In the genomic region with DNA sequence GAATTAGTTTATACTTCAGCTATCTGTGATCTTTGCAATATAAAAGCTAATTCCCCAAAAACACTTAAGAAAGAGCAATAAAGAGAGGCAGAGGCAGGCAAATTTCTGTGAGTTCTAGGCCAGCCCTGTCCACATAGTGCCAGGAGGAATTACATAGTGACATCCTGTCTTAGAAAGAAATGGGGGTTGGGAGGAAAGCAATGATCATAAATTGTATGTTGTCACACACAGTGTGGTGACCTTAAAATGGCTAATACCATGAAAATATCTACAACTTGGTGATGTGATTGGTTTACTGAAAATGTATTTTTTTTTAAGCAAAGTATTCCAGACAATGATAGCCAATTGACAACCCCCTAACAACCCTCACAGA, we compare ENCODE assay signal across 11 mouse cellular contexts. TPM values are rescaled to one million over a fixed set of nuclear protein-coding genes. Genes with fewer than 3 reads are reported as not detected.
DNase-seq lines count a peak whose midpoint lies in the region; ATAC-seq and TF ChIP-seq lines count a peak whose summit lies in the region.
"Had no signal": no experiment of that assay in that cellular context is flagged by ENCODE, and none has a peak within 500 bp of the region (broad histone marks: within the 10 kb centered on the region; RNA-seq: fewer than 3 reads in every experiment).

No protein-coding gene starts in this region.

- peak overlapping the region; percentile 81; the same call in 1 of the 2 replicates for H3K27ac ChIP-seq in hindbrain, embryonic 13.5 days
- H3K27ac ChIP-seq in hindbrain, postnatal 0 days: no peak overlapping the region
- H3K27ac ChIP-seq in embryonic facial prominence, embryonic 12.5 days: peak overlapping the region; percentile 92
- H3K27ac ChIP-seq in limb, embryonic 15.5 days: peak overlapping the region; percentile 93

- no peak overlapping the region for H3K9ac ChIP-seq in hindbrain, embryonic 13.5 days
- no peak overlapping the region for H3K9ac ChIP-seq in hindbrain, postnatal 0 days (replicated peaks; ENCODE audit: low read length)
- no peak overlapping the region for H3K9ac ChIP-seq in embryonic facial prominence, embryonic 12.5 days
- H3K9ac ChIP-seq in limb, embryonic 15.5 days: no peak overlapping the region

- DNase-seq in hindbrain, postnatal 0 days (ENCODE audit: low spot score): no peak
- DNase-seq in 416B (ENCODE audit: low read depth): peak; percentile 50
- no peak for DNase-seq in right cerebral cortex, postnatal 36 days (ENCODE audit: low spot score in 2 of 2)
- DNase-seq in layer of hippocampus, postnatal 10 days (ENCODE audit: low spot score in 2 of 2): no peak
- DNase-seq: right cerebral cortex, postnatal 14 days; thymus, postnatal 14 days had no signal

- no peak for TF ChIP-seq CTCF in hindbrain, postnatal 0 days (IDR thresholded peaks at IDR 0.05; ENCODE audit: low read depth)

- no peaks in the 10 kb centered on the region for H3K27me3 ChIP-seq in hindbrain, embryonic 13.5 days
- no peaks in the 10 kb centered on the region for H3K27me3 ChIP-seq in hindbrain, postnatal 0 days (ENCODE audit: insufficient read depth, low read length)
- no peaks in the 10 kb centered on the region for H3K27me3 ChIP-seq in embryonic facial prominence, embryonic 12.5 days
- no peaks in the 10 kb centered on the region for H3K27me3 ChIP-seq in limb, embryonic 15.5 days

- no peaks in the 10 kb centered on the region for H3K9me3 ChIP-seq in hindbrain, embryonic 13.5 days
- no peaks in the 10 kb centered on the region for H3K9me3 ChIP-seq in hindbrain, postnatal 0 days (ENCODE audit: low read length)
- no peaks in the 10 kb centered on the region for H3K9me3 ChIP-seq in embryonic facial prominence, embryonic 12.5 days
- no peaks in the 10 kb centered on the region for H3K9me3 ChIP-seq in limb, embryonic 15.5 days

- H3K36me3 ChIP-seq in hindbrain, embryonic 13.5 days: no peaks in the 10 kb centered on the region
- H3K36me3 ChIP-seq in hindbrain, postnatal 0 days (ENCODE audit: insufficient read depth, low read length): no peaks in the 10 kb centered on the region
- no peaks in the 10 kb centered on the region for H3K36me3 ChIP-seq in embryonic facial prominence, embryonic 12.5 days
- no peaks in the 10 kb centered on the region for H3K36me3 ChIP-seq in limb, embryonic 15.5 days

- no peak overlapping the region for H3K4me3 ChIP-seq in hindbrain, embryonic 13.5 days
- H3K4me3 ChIP-seq in hindbrain, postnatal 0 days (ENCODE audit: low read length): no peak overlapping the region
- H3K4me3 ChIP-seq in embryonic facial prominence, embryonic 12.5 days: no peak overlapping the region
- no peak overlapping the region for H3K4me3 ChIP-seq in limb, embryonic 15.5 days

- peaks cover 22% of the 10 kb centered on the region for H3K4me1 ChIP-seq in hindbrain, embryonic 13.5 days (replicated peaks)
- H3K4me1 ChIP-seq in hindbrain, postnatal 0 days (ENCODE audit: insufficient read depth, low read length): no peaks in the 10 kb centered on the region
- peaks cover 34% of the 10 kb centered on the region for H3K4me1 ChIP-seq in embryonic facial prominence, embryonic 12.5 days
- peaks cover 29% of the 10 kb centered on the region for H3K4me1 ChIP-seq in limb, embryonic 15.5 days

- ATAC-seq in hindbrain, embryonic 13.5 days (ENCODE audit: low FRiP score): no peak
- no peak for ATAC-seq in hindbrain, postnatal 0 days
- ATAC-seq in embryonic facial prominence, embryonic 12.5 days (ENCODE audit: insufficient number of reproducible peaks, insufficient read depth, low FRiP score, low TSS enrichment): no peak
- ATAC-seq in limb, embryonic 15.5 days (ENCODE audit: insufficient number of reproducible peaks, low FRiP score, low TSS enrichment, low read depth): no peak
- ATAC-seq in megakaryocyte progenitor cell, adult 5-6 weeks (replicated peaks; ENCODE audit: poor library complexity): no peak

- H3K4me2 ChIP-seq in hindbrain, embryonic 13.5 days: no peak overlapping the region
- no peak overlapping the region for H3K4me2 ChIP-seq in hindbrain, postnatal 0 days (ENCODE audit: low read depth, low read length)
- H3K4me2 ChIP-seq in embryonic facial prominence, embryonic 12.5 days (replicated peaks): peak overlapping the region; percentile 29; the same call in 1 of the 2 replicates
- H3K4me2 ChIP-seq in limb, embryonic 15.5 days: peak overlapping the region; percentile 35; the same call in 1 of the 2 replicates
- H3K4me2 ChIP-seq: midbrain, embryonic 11.5 days had no signal

RNA-seq across cellular contexts. Expression of a gene that starts 41.6 kb away (rescaled TPM):
- 25.7 and 28.0 TPM in 2 replicates for polyA plus RNA-seq in hindbrain, embryonic 13.5 days (2015; fragmentation: Nextera tagmentation; extraction: Ambion mirVana)
- 14.4 and 17.6 TPM in 2 replicates for total RNA-seq in hindbrain, postnatal 0 days (2014; rRNA removed)
- polyA plus RNA-seq in hindbrain, postnatal 0 days (2015; fragmentation: Nextera tagmentation; extraction: Ambion mirVana): 15.9 and 19.6 TPM in 2 replicates
- polyA plus RNA-seq in embryonic facial prominence, embryonic 12.5 days (2016; fragmentation: Nextera tagmentation; extraction: Ambion mirVana): 27.0 and 30.3 TPM in 2 replicates
- 22.9 and 24.5 TPM in 2 replicates for polyA plus RNA-seq in limb, embryonic 15.5 days (2015; fragmentation: Nextera tagmentation; extraction: Ambion mirVana)
- total RNA-seq in megakaryocyte progenitor cell, adult 5-6 weeks (2015): 27.1 and 45.4 TPM in 2 replicates
- 25.6 and 45.9 TPM in 2 replicates for total RNA-seq in megakaryocyte progenitor cell, adult 5-6 weeks (2017)
- 10 to 100 TPM; 13.6 to 15.9 TPM for total RNA-seq in layer of hippocampus, postnatal 10 days (2021)

RNA-seq across cellular contexts. Expression of a gene that starts 46.3 kb away (rescaled TPM):
- 268 and 333 TPM in 2 replicates for polyA plus RNA-seq in hindbrain, embryonic 13.5 days (2015; fragmentation: Nextera tagmentation; extraction: Ambion mirVana)
- 61.7 and 71.3 TPM in 2 replicates for total RNA-seq in hindbrain, postnatal 0 days (2014; rRNA removed)
- polyA plus RNA-seq in hindbrain, postnatal 0 days (2015; fragmentation: Nextera tagmentation; extraction: Ambion mirVana): 300 and 303 TPM in 2 replicates
- 537 and 549 TPM in 2 replicates for polyA plus RNA-seq in embryonic facial prominence, embryonic 12.5 days (2016; fragmentation: Nextera tagmentation; extraction: Ambion mirVana)
- 456 and 462 TPM in 2 replicates for polyA plus RNA-seq in limb, embryonic 15.5 days (2015; fragmentation: Nextera tagmentation; extraction: Ambion mirVana)
- total RNA-seq in megakaryocyte progenitor cell, adult 5-6 weeks (2015): 333 and 352 TPM in 2 replicates
- total RNA-seq in megakaryocyte progenitor cell, adult 5-6 weeks (2017): 107 and 114 TPM in 2 replicates
- 100 to 1,000 TPM; 159 to 184 TPM for total RNA-seq in layer of hippocampus, postnatal 10 days (2021)

RNA-seq across cellular contexts. Expression of a gene that starts 53.3 kb away (rescaled TPM):
- 0.52 TPM in 1 of 2 replicates, not detected in the other for polyA plus RNA-seq in hindbrain, embryonic 13.5 days (2015; fragmentation: Nextera tagmentation; extraction: Ambion mirVana)
- total RNA-seq in hindbrain, postnatal 0 days (2014; rRNA removed): not detected in 2 replicates
- not detected in 2 replicates for polyA plus RNA-seq in hindbrain, postnatal 0 days (2015; fragmentation: Nextera tagmentation; extraction: Ambion mirVana)
- not detected in 2 replicates for polyA plus RNA-seq in embryonic facial prominence, embryonic 12.5 days (2016; fragmentation: Nextera tagmentation; extraction: Ambion mirVana)
- polyA plus RNA-seq in limb, embryonic 15.5 days (2015; fragmentation: Nextera tagmentation; extraction: Ambion mirVana): 0.42 TPM in 1 of 2 replicates, not detected in the other
- total RNA-seq in megakaryocyte progenitor cell, adult 5-6 weeks (2015): not detected in 2 replicates
- 1.8 TPM in 1 of 2 replicates, not detected in the other for total RNA-seq in megakaryocyte progenitor cell, adult 5-6 weeks (2017)
- not detected for total RNA-seq in layer of hippocampus, postnatal 10 days (2021)
- polyA plus RNA-seq: midbrain, embryonic 11.5 days had no signal

Comparison
In these comparisons a context has a peak if more than half of its experiments do, and no peak if none do; other contexts are left out.
1. H3K4me2 ChIP-seq: peak in embryonic facial prominence, embryonic 12.5 days (single experiment) and limb, embryonic 15.5 days (single experiment); none in hindbrain, embryonic 13.5 days (single experiment) and hindbrain, postnatal 0 days (single experiment).